Mouse (Mus musculus) activated CD4-positive, CD25-positive, alpha-beta regulatory T cell, adult 4 months (primary cell): ENCODE measurements around the gene Ppp1r9a. TPM values are rescaled to one million over a fixed set of nuclear protein-coding genes. Genes with fewer than 3 reads are reported as not detected.

ENCODE experiments used
- ATAC-seq: one replicate; pipeline ENCODE4 v1.8.0; 2017
- polyA plus RNA-seq, 2 experiments: library from polyadenylated mRNA; unstranded; fragments of 100-300 nt; shearing (Covaris generic); gene quantifications; one replicate each; pipeline ENCODE4 v1.2.1; 2017

Gene Ppp1r9a
- polyA plus RNA-seq, 2 experiments from 2014 or later, result 0.25 TPM; not detected in 1

DNA sequence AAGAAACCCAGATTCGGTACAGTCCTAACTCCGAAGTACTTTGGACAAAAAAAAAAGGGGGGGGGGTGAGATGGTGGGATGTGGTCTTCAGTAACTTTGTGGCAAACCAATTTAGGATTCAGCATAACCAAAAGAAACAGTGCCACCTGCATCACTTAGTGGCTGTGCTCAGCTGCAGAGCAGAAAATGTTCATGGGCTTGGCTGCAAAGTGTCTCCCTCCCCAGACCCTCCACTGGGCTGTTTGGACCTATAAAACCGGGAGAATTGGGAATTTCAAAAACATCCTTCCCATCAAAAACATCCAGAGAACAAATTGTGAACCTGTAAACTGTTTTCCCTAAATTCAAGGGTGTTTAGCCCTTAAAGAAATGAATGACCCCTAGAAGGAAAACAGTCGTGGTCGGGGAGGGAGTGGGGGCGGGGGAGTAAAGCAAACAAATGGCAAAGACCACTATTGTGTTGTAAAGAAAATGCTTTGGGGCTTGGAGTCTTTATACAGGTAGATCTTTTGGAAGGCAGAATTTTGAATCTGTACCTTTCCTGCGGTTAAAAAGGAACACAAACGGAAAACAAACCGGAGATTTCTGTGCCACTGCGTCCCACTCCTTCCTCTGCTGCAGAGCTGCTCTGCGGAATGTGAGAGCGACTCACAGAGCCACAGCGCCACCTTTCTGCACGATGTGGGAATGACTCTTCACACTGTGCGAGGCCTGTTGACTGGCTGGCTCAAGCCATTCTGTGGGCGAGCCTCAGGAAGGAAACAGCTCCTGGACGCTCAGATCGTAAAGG lies 207.4 kb downstream of the Ppp1r9a start:
- peak; percentile 69 for ATAC-seq

DNA sequence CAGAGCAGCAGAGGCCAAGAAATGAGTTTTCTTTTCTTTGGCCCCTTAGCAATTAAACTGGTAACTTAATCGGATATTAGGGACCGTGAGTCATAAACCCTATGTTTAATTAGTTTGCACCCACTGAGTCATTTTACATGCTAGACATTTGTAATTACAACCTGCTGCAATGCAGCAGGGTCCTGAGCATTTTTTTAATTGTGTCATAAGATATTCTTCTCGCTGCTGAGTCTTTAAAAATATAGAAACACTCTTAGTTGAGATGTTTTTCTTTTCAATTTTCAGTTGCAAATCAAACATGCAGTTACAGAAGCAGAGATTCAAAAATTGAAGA lies 208.0 kb downstream of the Ppp1r9a start:
- ATAC-seq, result no peak

DNA sequence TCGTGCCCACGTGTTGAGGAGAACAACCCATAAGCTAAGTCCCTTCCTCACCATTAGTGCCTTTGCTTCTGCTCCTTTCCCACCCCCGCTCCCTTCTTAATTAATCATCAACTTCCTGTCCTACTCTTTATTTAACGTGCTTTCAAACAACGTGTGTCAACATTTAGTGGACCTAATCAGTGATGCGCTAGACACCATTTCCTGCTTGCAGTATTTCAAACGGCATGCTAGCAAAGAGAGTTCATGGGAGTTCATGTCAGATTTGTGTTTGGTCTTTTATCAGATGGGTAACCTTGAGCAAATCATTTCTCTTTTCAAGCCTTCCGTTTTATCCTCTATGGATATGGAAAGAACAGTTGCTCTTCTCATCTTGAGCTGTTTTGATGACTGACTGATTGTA lies 210.4 kb downstream of the Ppp1r9a start:
- no peak for ATAC-seq

DNA sequence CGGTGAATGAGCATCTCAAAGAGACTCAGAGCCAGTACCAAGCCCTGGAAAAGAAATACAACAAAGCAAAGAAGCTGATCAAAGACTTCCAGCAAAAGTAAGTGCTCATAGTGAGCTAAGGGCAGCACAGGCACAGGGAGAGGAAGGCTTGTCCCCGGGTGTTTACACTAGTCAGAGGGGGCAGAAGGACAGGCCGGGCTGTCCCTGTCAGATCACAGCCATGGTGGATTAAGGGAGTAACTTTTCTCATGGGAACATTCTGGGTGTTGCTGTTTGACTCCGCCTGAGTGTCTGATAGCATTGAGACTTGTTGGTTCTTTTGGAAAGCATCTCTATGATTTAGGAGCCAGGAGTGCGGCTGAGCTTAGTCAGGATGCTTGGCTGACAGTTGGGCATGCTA lies 211.0 kb downstream of the Ppp1r9a start:
- no peak for ATAC-seq

DNA sequence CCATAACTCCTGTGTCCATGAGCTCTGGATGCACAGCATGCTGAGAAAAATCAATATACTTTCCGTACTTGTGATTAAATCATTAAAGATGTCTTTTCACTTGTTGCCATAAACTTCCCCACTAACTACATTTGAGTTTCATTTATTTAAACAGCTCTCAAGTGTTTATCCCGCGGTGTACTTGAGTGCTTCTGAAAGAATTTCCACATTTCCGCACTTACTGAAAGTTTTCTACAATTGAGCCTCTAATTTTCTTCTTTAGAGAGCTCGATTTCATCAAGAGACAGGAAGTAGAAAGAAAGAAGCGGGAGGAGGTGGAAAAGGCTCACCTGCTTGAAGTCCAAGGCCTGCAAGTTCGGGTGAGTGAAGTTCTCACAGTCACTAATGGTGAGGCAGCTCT lies 212.1 kb downstream of the Ppp1r9a start:
- ATAC-seq, result no peak

DNA sequence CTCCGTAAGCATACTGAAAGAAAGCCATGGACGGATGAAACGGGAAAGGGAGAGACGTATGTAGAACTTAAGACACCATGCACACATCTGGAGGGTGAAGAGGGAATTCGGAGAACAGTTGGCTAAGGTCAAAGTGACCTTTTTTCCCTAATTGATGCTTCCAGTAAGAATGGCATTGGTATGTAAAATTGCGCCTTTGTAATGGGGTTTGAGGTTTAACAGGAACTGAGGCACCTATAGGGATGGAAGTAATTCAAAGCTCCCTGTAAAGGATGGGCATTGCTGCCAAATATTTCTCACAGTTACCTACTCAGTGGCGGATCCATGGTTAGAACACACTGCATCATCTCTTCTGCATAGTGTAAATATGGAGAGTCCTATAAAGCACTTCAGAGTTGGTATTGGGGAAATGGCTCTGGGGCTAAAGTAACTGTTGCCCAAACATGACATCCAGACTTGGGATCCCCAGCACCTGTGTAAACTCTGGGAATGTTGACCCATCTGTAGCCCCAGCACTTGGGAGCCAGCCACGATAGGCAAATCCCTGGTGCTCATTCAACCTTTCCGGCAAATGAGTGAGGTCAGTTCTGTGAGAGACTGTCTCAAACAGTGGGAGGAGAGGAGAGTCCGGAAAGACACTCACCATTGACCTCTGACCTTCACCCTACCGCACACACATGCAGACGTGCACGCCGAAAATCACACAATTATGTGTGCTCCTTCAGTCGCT lies 216.6 kb downstream of the Ppp1r9a start:
- ATAC-seq, result no peak

DNA sequence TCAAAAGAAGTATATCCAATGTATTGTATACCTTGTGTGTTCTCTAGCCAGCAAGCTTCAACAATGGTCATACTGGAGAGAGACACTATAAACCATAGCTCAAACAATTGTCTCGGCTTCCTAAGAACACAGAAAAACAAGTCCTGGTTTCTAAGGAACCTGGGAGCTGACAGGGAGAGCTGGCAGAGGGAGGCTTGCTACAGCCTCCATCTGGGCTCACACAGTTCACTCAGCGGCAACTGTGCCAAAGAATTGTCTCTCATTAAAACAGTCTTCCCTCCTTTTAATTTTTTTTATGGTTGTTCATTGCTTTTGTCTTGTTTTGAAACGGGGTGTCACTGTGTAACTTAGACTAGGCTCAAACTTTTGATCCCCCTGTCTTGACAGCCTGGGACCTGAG lies 217.5 kb downstream of the Ppp1r9a start:
- no peak for ATAC-seq

DNA sequence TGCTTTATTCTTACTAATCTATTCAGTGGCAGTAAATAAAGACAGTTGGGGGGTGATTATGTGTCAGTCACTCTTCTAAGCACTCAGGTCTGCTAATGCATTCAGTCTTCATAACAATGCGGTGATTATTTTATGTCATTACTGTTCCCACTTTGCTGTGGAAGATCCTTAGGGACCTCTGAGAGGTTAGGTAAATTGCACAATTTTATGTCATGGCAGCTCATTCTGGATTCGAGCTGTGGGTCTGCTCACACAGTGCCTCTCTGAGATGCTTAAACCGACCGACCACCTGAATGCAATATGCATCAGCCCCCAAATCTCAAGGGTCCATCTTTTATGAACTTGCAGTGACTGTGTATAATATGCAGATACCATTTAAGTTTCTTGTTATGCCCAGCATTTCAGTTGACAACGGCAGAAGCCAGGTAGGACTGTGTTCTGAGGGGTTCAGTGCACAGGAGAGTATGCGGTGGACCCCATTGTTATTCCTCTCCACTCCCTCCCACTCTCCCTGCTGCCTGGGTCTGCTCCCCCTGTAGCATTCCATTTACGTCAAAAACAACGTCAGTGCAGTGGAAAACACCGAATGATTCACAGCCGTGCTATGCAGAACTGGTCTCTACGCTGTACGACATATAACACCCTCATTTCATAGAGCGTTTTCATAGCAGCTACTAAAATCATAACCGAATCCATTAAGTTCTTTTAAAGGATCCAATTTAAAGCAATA lies 226.8 kb downstream of the Ppp1r9a start:
- ATAC-seq, result no peak

DNA sequence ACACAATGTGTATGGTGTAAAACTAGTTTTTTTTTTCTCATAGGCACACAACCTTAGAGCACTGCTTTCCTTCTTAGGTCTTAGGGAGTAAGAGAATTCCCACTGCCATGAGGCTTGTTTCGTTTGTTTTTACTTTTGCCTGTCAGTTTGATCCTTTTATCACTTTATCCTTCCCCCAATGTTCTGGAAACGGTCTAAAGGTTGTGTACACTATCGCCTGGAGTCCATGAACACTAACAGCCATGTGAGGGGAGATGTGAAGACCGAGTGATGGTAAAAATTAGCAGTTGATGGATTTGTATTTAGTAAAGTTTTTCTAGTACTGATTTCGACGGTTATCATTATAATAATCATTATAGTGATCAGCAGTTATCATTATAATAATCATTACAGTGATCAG lies 232.3 kb downstream of the Ppp1r9a start:
- no peak for ATAC-seq

DNA sequence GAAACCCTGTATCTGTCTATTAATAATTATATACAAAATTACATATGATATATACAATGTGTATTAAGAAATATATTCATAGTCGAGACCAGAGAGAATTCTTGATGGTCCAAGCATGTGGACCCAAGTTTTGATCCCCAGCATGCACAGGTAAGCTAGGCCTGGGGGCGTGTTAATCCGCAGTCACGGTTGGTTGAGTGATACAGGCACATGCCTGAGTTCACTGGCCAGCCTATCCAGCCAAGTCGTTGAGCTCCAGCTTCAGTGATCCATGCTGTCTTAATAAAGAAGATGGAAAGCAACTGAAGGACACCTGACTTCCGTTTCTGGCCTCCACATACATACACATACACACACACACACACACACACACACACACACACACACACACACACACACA lies 233.3 kb downstream of the Ppp1r9a start:
- ATAC-seq, result no peak

DNA sequence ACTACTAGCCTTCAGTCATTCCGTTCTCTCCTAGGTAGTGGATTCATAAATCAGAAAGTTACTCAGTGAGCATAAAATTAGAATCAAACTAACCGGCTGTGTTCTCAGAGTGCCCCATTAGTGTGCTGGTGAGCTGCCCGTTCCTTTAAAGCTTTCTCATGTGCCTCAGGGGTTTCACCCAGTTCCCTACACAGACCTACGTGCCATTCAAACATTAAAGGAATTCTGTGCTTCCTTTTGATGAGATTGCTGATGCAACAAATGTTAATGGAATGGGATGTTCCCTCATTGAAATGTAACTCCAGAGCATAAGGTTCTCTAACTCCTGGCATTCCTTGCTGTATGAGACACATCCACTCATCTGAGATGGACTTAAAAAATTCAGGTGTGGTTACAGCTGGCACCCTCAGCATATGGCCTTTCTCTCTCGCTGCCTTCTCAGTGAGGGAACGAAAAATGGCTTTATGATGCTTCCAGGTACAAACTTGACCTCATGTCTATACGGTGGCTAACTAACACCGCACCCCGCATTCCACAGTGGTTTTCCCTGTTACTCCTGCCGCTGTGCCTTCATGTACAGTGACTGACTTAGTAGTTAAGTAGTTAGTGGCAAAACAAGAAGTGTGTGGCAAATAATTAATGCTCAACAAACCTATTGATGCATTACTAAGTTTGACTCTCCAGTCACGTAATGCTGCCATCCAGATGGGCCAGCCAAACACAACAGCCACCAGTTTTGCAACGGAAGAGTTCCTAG lies 236.3 kb downstream of the Ppp1r9a start:
- ATAC-seq, result no peak

DNA sequence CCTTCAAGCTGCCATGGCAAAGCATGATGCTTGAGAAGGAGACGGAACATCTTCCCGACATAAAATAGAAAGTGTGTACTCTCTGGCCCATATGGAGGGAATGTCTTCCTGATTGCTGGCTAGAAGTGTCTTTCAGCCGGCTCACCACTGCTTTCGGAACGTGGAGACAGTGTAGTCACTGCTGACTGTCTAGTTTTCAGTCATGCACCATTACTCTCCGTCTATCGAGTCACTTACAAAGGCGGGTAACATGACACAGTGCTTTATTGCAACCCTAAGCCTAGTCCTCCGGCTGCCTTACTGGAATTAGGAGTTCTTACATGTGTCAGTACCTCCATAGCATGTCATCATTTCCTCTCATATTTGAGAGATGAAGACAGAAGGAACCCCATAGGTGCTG lies 236.9 kb downstream of the Ppp1r9a start:
- ATAC-seq, result no peak

DNA sequence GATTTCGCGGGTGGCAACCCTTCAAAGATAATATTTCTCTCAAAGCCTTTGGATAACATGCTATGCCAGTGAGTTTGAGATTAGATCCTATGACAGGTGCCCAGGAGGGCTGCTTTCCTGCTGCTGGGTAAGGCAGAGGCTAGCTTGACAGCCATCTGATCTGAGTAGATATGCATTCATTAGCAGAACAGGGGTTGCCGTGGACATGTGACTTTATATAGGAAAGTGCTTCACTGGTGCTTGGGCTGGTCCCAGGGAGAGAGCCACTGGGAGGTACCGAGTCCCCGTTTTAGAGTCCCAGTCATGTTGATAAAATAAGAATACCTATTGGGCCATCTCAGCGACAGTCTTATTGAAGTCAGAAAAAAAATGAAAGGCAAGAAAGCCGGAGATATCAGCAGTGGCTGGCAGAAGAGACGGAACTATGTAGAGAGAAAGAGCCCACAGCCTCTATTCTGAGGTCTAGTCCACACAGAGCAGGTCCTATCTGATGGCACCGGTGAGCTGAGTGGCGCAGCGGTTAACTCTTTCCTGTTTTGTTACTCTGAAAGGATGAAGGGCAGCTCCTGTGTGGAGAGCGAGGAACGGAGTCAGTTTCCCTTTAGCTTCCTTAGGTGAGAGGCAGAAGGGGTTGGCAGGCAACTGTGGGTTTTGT lies 244.9 kb downstream of the Ppp1r9a start:
- ATAC-seq, result no peak

DNA sequence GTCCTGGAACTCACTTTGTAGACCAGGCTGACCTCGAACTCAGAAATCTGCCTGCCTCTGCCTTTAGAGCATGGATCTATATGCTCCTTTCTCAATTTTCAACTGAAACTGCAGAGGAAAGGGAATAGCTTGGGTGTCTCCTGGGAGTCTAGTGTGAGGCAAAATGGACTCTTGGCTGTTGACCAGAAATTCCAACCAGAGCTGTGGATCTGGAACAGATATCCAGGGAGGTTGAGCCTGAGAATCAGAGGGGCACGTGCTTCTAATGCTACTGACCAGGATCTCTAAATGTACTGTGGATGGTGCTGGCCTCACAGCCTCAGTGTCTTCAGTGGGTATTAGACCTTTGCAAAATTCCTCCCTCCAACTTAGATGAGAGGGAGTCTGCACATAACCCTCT lies 247.2 kb downstream of the Ppp1r9a start:
- ATAC-seq, result no peak

DNA sequence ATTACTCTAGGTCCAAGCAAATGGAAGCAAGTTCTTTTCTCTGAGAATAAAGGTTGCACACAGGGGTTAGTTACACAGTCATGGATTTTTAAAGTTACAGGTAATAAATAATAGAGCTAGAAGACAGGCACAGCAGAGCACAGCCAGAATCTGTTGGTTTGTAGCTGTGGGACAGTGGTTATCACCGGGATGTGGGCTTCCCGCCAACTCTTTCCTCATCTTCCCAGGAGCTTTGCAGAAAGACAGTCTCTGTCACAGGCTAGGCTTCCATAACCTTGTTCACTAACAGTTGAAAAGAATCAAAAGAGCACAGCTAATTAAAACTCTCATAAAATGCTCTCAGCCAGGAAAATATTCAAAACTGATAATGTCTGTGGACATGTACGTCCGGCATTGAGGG lies 248.5 kb downstream of the Ppp1r9a start:
- no peak for ATAC-seq

DNA sequence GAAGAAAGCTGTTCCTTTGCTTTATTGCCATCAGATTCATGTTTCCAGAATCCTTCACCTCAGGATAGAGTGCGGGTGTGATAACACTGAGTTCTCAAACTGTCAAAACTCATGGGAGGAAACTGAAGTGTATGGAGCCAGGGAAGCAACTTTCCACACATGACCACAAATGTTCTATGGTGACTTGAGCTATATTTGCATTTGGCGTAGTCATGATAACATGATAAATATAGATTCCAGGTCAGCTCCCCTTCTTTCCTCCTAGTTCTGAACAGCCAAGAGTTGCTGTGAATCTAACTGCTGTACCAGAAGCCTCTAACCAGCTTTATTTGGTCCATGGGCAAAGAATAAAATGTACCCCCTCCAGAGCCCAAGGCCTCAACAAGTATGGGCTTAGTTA lies 249.5 kb downstream of the Ppp1r9a start:
- ATAC-seq, result no peak

DNA sequence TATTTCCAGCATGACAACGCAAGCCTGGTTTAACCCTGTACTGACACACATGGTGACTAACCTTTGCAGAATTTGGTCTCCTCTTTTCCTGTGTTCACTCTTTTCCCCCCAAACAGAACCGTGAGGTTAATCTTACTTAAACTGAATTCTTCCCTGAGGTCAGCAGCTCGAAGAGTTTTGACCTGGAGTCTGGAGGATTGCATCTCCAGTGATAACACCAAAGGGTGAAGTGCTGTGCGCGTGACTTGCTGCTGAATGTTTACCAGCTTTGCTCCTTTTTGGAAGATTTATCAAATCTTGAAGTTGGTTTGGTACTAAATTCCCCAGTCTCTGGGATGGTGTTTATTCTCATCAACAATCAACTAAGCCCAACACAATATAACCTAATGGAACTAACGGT lies 252.1 kb downstream of the Ppp1r9a start:
- no peak for ATAC-seq

DNA sequence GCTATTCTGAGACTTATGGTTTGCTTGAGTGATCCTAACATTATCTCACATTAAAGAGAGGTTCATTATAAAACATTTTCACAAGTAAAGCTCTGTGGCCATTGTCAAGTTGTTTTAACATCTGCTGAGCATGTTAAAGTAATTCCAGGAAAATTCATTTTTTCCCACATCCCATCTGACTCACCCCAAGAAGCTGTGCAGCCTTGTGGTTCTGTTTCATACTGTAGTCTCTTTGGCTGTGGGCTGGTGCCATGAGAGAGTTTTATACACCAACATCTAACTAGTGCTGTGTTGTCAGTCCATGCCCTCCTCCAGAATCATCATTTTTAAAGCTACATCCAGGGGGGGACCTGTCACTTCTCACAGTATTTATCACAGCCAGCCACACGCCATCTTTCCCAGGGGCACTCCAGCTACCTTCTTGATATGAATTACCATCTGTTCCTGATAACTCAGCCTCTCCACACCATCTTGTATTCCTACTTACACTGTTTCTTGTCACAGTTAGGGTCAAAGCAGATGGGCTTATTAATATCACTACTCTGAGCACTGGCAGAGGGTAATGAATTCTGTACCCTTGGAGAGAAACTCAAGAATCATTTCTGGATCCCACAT lies 252.7 kb downstream of the Ppp1r9a start:
- ATAC-seq, result no peak

DNA sequence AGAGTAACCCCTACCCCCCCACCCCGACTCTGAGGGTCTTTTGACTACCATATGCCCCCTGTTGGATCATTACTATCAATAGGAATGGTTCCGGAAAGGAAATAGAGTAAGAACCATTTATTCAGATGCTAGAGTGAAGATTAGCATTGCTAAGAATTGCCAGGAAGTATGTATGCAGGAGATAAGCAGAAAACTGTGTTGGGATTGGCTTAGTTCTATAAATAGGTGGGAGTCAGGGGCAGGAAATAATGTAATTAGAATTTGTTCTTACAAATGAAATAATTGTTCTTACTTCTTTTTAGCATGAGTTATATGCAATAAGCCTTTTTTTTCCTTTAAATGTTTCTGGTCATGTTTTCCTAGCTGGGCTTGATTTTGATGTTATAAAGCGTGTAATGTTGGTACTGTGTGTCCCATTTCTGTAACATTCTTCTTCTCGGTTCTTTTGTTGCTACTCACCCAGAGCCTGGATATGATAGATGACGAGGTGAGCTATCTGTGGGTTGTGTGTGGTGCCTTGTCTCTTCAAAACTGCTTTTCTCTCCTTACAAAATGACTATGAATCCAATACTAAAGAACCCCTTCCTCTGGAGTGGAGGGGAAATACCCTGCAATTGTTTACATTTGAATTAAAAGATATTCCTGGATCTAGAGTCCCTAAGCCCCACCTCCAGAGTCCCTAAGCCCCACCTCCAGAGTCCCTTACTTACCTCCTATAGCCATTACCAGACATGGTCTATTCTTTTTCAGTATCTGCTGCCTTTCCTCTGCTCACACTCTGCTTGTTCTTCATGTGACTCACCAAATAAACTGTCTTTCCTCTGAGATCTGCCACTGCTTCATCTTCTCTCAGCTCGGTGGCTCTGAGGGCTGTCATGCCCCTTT lies 254.1 kb downstream of the Ppp1r9a start:
- ATAC-seq, result no peak

DNA sequence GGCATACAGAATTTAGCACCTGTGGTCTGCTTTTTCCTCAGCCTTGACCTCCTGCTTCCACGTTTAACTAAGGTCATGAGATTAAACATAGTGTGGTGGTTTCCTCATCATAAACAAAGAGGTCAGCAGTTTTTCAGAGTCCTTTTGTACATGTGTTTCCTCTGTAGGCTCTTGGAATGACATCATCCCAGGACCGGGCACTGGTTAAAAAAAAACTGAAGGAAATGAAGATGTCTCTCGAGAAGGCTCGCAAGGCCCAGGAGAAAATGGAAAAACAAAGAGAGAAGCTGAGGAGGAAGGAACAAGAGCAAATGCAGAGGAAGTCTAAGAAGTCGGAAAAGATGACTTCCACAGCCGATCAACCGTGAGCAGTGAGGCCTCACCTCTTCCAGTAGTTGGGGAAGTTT lies 256.7 kb downstream of the Ppp1r9a start:
- ATAC-seq, result no peak

DNA sequence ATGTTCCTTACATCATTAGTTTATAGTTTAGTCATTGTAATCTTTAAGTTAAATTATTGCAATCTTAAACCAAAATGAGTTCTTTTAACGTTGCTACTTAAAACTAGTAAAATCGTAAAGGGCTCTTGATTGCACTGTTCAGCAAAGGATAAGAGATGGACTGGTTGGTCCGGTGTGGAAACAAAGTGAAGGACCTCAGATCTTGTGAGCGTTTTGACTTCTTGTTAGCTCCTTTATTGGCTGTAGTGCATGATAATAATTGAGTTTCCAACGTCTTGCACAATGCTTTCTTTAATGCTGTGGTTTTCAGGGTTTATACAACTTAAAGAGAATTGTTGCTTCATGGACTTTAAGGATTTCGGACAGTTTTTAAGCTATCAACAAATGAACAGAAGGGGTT lies 259.3 kb downstream of the Ppp1r9a start:
- no peak for ATAC-seq
